In the genomic region with DNA sequence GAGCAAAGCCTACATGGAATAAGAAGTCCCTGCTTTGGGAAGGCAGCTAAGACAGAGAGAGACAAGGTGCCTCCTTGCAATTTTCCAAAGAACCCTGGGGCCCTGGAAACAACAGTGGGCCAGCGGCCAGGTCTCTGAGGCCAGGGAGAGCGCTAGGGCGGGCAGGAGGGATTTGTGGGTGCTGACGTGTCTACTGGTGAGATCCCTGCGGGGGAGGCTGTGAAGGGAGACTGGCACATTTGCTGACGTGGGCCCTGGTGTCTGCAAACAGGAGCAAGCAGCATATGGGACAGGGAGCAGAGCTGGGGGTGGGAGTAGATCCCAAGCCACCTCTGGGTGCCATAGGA, we compare ENCODE assay signal across 8 mouse cellular contexts. TPM values are rescaled to one million over a fixed set of nuclear protein-coding genes. Genes with fewer than 3 reads are reported as not detected.
A peak's percentile ranks its signal among the peaks of the same experiment; 100 is the strongest.
DNase-seq lines count a peak whose midpoint lies in the region; ATAC-seq and TF ChIP-seq lines count a peak whose summit lies in the region.

No protein-coding gene starts in this region.

- H3ac ChIP-seq in myocyte (ENCODE audit: control insufficient read depth, insufficient read length): no peak overlapping the region

- no peak for ATAC-seq in liver, embryonic 12.5 days
- peak; percentile 57 for ATAC-seq in heart, embryonic 14.5 days (ENCODE audit: insufficient number of reproducible peaks, insufficient read depth, low FRiP score, low read depth)

- no peak overlapping the region for H3K27ac ChIP-seq in liver, embryonic 12.5 days
- H3K27ac ChIP-seq in heart, embryonic 14.5 days (replicated peaks in 1 of 2; ENCODE audit: control insufficient read depth in 1 of 2, insufficient read depth in 1 of 2, low read depth in 2 of 2, low read length in 2 of 2): peak overlapping the region; percentile 61 to 81

- WGBS in liver, embryonic 12.5 days (ENCODE audit: insufficient replicate concordance): 34% methylated on average over 6 of the region's 6 CpGs
- WGBS in heart, embryonic 14.5 days: 8% methylated on average over 6 of the region's 6 CpGs

- H3K4me3 ChIP-seq in liver, embryonic 12.5 days: no peak overlapping the region
- H3K4me3 ChIP-seq in heart, embryonic 14.5 days (ENCODE audit: control insufficient read depth in 1 of 2, insufficient read depth in 1 of 2, low read depth in 1 of 2, low read length in 2 of 2): 0 out of 4 replicates have a peak overlapping the region, but pooled peaks of 1 of the 2 experiments have one; percentile 3
- H3K4me3 ChIP-seq in myocyte: peak overlapping the region; percentile 12

- no peaks in the 10 kb centered on the region for H3K9me3 ChIP-seq in liver, embryonic 12.5 days (replicated peaks)
- H3K9me3 ChIP-seq in heart, embryonic 14.5 days (ENCODE audit: control insufficient read depth, low read length): no peaks in the 10 kb centered on the region

- no peaks in the 10 kb centered on the region for H3K79me2 ChIP-seq in myocyte (ENCODE audit: control insufficient read depth, insufficient read depth)

- H3K36me3 ChIP-seq in liver, embryonic 12.5 days: no peaks in the 10 kb centered on the region
- H3K36me3 ChIP-seq in heart, embryonic 14.5 days (ENCODE audit: control insufficient read depth, insufficient read depth, low read length): peaks cover 79% of the 10 kb centered on the region
- no peaks in the 10 kb centered on the region for H3K36me3 ChIP-seq in myocyte (ENCODE audit: control insufficient read depth, insufficient read depth)

- peak overlapping the region; percentile 30; the same call in 1 of the 2 replicates for H3K4me2 ChIP-seq in liver, embryonic 12.5 days
- H3K4me2 ChIP-seq in heart, embryonic 14.5 days (ENCODE audit: low read length): peak overlapping the region; percentile 37
- peak overlapping the region; percentile 94 for H3K4me2 ChIP-seq in myocyte (ENCODE audit: low read depth)

- H3K27me3 ChIP-seq in liver, embryonic 12.5 days (replicated peaks): peaks cover 56% of the 10 kb centered on the region
- H3K27me3 ChIP-seq in heart, embryonic 14.5 days (ENCODE audit: control insufficient read depth, insufficient read depth, low read length): no peaks in the 10 kb centered on the region
- no peaks in the 10 kb centered on the region for H3K27me3 ChIP-seq in myocyte (ENCODE audit: control insufficient read depth, insufficient read depth, insufficient read length)

- H3K9ac ChIP-seq in liver, embryonic 12.5 days: no peak overlapping the region
- peak overlapping the region; percentile 35 for H3K9ac ChIP-seq in heart, embryonic 14.5 days (ENCODE audit: low read length)

- no peak for TF ChIP-seq POLR2A in myocyte (IDR thresholded peaks at IDR 0.05; ENCODE audit: insufficient read length, low read depth)

- no peak for DNase-seq in liver
- peak; percentile 85 for DNase-seq in adrenal gland, adult 2 months
- DNase-seq in T-cell, adult 2 months (ENCODE audit: low spot score): no peak
- DNase-seq in thymus, adult 18-20 months: no peak
- DNase-seq in thymus, postnatal 36 days: no peak

- H3K4me1 ChIP-seq in liver, embryonic 12.5 days: peaks cover 18% of the 10 kb centered on the region
- H3K4me1 ChIP-seq in heart, embryonic 14.5 days (ENCODE audit: control insufficient read depth in 2 of 2, insufficient read depth in 2 of 2, low read length in 2 of 2): peaks cover 33 to 40% of the 10 kb centered on the region in 2 experiments

TF ChIP-seq in myocyte, 11 proteins besides CTCF, POLR2A, EP300 and RAD21:
- TF ChIP-seq CEBPB (IDR thresholded peaks at IDR 0.05; ENCODE audit: insufficient read depth, poor library complexity, severe bottlenecking) (no peak), SRF (IDR thresholded peaks at IDR 0.05; ENCODE audit: control insufficient read depth, insufficient read length, low read depth) (no peak), MYOD1 (IDR thresholded peaks at IDR 0.05; ENCODE audit: control insufficient read depth in 1 of 3, insufficient read length in 2 of 3, low read depth in 2 of 3) (peak in 1 of 3 experiments; percentile 36), MYOG (IDR thresholded peaks at IDR 0.05; ENCODE audit: control insufficient read depth in 1 of 3, insufficient read depth in 1 of 3, insufficient read length in 2 of 3, low read depth in 2 of 3) (peak in 1 of 3 experiments; percentile 3)

RNA-seq across cellular contexts. Expression of gene Kcnh2, which starts 31.0 kb away (rescaled TPM):
- polyA plus RNA-seq in liver, embryonic 12.5 days (2016; fragmentation: Nextera tagmentation; extraction: Ambion mirVana): 0.89 and 1.6 TPM in 2 replicates
- 10 to 100 TPM; 12.3 to 26.4 TPM for total RNA-seq in adrenal gland, adult 2 months (2021)
- 75.2 and 99.5 TPM in 2 replicates for polyA plus RNA-seq in adrenal gland, adult 2 months (2012; rRNA removed)
- 23.5 and 32.9 TPM in 2 replicates for polyA plus RNA-seq in heart, embryonic 14.5 days (2014; fragmentation: Nextera tagmentation; extraction: Ambion mirVana)
- 10.3 TPM for polyA plus RNA-seq in myocyte (2012; fragmentation: generic; extraction: Trizol)

RNA-seq across cellular contexts. Expression of gene Nos3, which starts 44.2 kb away (rescaled TPM):
- polyA plus RNA-seq in liver, embryonic 12.5 days (2016; fragmentation: Nextera tagmentation; extraction: Ambion mirVana): 4.4 and 4.9 TPM in 2 replicates
- total RNA-seq in adrenal gland, adult 2 months (2021): 10 to 100 TPM in 1 of 2 experiments, 1 to 10 TPM in 1; 8.5 to 13.6 TPM
- 22.1 and 33.1 TPM in 2 replicates for polyA plus RNA-seq in adrenal gland, adult 2 months (2012; rRNA removed)
- polyA plus RNA-seq in heart, embryonic 14.5 days (2014; fragmentation: Nextera tagmentation; extraction: Ambion mirVana): 27.7 and 28.2 TPM in 2 replicates
- polyA plus RNA-seq in myocyte (2012; fragmentation: generic; extraction: Trizol): 0.92 TPM

Comparison
In these comparisons a context has a peak if more than half of its experiments do, and no peak if none do; other contexts are left out.
1. H3K4me2 ChIP-seq: peak in every context shown above with its lines; median percentile 94 in myocyte; 37 in heart, embryonic 14.5 days; 30 in liver, embryonic 12.5 days.